Comparison of ENCODE assay signal across 23 mouse cellular contexts in genomic region chr19:46429250-46429649, GRCm38 (mm10). TPM values are rescaled to one million over a fixed set of nuclear protein-coding genes. Genes with fewer than 3 reads are reported as not detected.
DNase-seq lines count a peak whose midpoint lies in the region; ATAC-seq and TF ChIP-seq lines count a peak whose summit lies in the region.
"Had no signal": no experiment of that assay in that cellular context is flagged by ENCODE, and none has a peak within 500 bp of the region (broad histone marks: within the 10 kb centered on the region; RNA-seq: fewer than 3 reads in every experiment).

No protein-coding gene starts in this region.

- no peak for TF ChIP-seq CTCF in kidney, adult 2 months (conservative IDR thresholded peaks at IDR 0.05; ENCODE audit: insufficient read depth, insufficient read length, low read depth, low read length)

- H3K27ac ChIP-seq in kidney, adult 2 months (ENCODE audit: insufficient read depth, low read depth, low read length), result no peak overlapping the region
- no peak overlapping the region for H3K27ac ChIP-seq in kidney, embryonic 14.5 days (ENCODE audit: low read depth, low read length)

- no peaks in the 10 kb centered on the region for H3K27me3 ChIP-seq in kidney, adult 2 months (replicated peaks; ENCODE audit: control insufficient read depth, insufficient read depth, low read length)
- no peaks in the 10 kb centered on the region for H3K27me3 ChIP-seq in kidney, embryonic 14.5 days (ENCODE audit: control insufficient read depth, insufficient read depth, low read length)
- H3K27me3 ChIP-seq: CH12.LX, Patski had no signal

- no peak for ATAC-seq in kidney, embryonic 14.5 days (ENCODE audit: low FRiP score, low TSS enrichment)
- ATAC-seq: activated CD4-positive, CD25-positive, alpha-beta regulatory T cell, adult 4 months; CD4-positive, CD25-positive, alpha-beta regulatory T cell, adult 4 months; Patski had no signal

- no peak for TF ChIP-seq POLR2A in kidney, adult 2 months (IDR thresholded peaks at IDR 0.05; ENCODE audit: low read depth, low read length)

- H3K9ac ChIP-seq in kidney, embryonic 14.5 days (ENCODE audit: low read depth, low read length), result no peak overlapping the region

- no peak overlapping the region for H3K4me3 ChIP-seq in kidney, adult 2 months (ENCODE audit: insufficient read depth, low read depth, low read length)
- H3K4me3 ChIP-seq in kidney, embryonic 14.5 days (ENCODE audit: low read length), result no peak overlapping the region

- peaks cover 18% of the 10 kb centered on the region for H3K4me1 ChIP-seq in kidney, adult 2 months (ENCODE audit: control insufficient read depth, insufficient read depth, low read length)
- H3K4me1 ChIP-seq in kidney, embryonic 14.5 days (ENCODE audit: control insufficient read depth, insufficient read depth, low read length), result no peaks in the 10 kb centered on the region

- peak; percentile 67 for DNase-seq in kidney, adult 2 months
- no peak for DNase-seq in kidney, postnatal 25 days
- DNase-seq in kidney, adult 9 months, result peak; percentile 47
- DNase-seq in kidney, adult 11 months, result no peak
- peak; percentile 50 for DNase-seq in kidney, postnatal 14 days
- DNase-seq in 3T3-L1 (ENCODE audit: low read depth, low spot score), result peak; percentile 47
- DNase-seq in neural tube, embryonic 10.5 days (ENCODE audit: extremely low spot score, low spot score), result no peak
- DNase-seq: adrenal gland, adult 2 months; adrenal gland, adult 8-10 months; adrenal gland, postnatal 10 days; adrenal gland, postnatal 14 days; adrenal gland, postnatal 25 days; adrenal gland, postnatal 36 days; B cell, adult 2 months; cerebellum, adult 11 months; cerebellum, adult 11-12 months; cerebellum, adult 18-20 months had no signal

- no peaks in the 10 kb centered on the region for H3K36me3 ChIP-seq in kidney, adult 2 months (ENCODE audit: control insufficient read depth, insufficient read depth, low read length)
- peaks cover 28% of the 10 kb centered on the region for H3K36me3 ChIP-seq in kidney, embryonic 14.5 days (ENCODE audit: control insufficient read depth, insufficient read depth, low read length)

- H3K4me2 ChIP-seq in kidney, embryonic 14.5 days (replicated peaks; ENCODE audit: low read depth, low read length), result no peak overlapping the region

- 0 out of 2 replicates have a peak, but pooled peaks cover 3% of the 10 kb centered on the region for H3K9me3 ChIP-seq in kidney, embryonic 14.5 days (ENCODE audit: control insufficient read depth, low read length)
- H3K9me3 ChIP-seq: G1E had no signal

RNA-seq across cellular contexts. Expression of gene Sufu, which starts 32.6 kb away (rescaled TPM):
- polyA plus RNA-seq in kidney, adult 2 months (2012; rRNA removed), result 38.2 and 39.7 TPM in 2 replicates
- polyA plus RNA-seq in kidney, embryonic 14.5 days (2014; fragmentation: Nextera tagmentation; extraction: Ambion mirVana), result 28.1 and 48.8 TPM in 2 replicates

RNA-seq across cellular contexts. Expression of gene Actr1a, which starts 33.7 kb away (rescaled TPM):
- polyA plus RNA-seq in kidney, adult 2 months (2012; rRNA removed), result 73.8 and 80.4 TPM in 2 replicates
- polyA plus RNA-seq in kidney, embryonic 14.5 days (2014; fragmentation: Nextera tagmentation; extraction: Ambion mirVana), result 78.5 and 134 TPM in 2 replicates

Comparison
In these comparisons a context has a peak if more than half of its experiments do, and no peak if none do; other contexts are left out.
1. DNase-seq: peak in kidney, adult 2 months (single experiment), kidney, adult 9 months (single experiment), kidney, postnatal 14 days (single experiment) and 3T3-L1 (single experiment); none in kidney, postnatal 25 days (0 of 2), kidney, adult 11 months (single experiment) and neural tube, embryonic 10.5 days (single experiment).